Mouse (Mus musculus): ENCODE data around the gene Dus4l.

DNA sequence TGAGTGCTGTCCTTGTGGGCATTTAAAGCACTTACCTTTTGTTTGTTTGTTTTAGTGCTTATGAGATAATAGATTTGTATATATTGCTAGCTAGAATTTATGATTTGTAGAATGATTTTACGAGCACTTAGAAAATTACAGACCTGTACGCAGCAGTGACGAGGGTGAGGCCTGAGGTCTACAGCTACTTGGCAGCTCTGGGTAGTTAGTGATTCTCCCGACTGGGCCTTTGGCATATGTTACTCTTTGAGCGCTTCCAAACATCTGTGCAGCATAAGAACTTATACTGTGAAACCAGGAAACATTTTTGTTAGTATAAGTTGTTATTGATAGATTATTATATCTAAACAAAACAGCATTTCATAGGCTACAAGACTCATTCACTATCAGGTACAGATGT is 46.8 kb upstream of the Dus4l start:
- TF ChIP-seq CTCF (IDR thresholded peaks at IDR 0.05; ENCODE audit: control insufficient read depth, insufficient read depth, low read length) (no peak), POLR2A (IDR thresholded peaks at IDR 0.05; ENCODE audit: borderline replicate concordance, control insufficient read depth, low read depth, low read length) (no peak)

Measured in bone marrow, adult 2 months (tissue).